Comparison of ENCODE assay signal across 31 mouse cellular contexts in the genomic region with DNA sequence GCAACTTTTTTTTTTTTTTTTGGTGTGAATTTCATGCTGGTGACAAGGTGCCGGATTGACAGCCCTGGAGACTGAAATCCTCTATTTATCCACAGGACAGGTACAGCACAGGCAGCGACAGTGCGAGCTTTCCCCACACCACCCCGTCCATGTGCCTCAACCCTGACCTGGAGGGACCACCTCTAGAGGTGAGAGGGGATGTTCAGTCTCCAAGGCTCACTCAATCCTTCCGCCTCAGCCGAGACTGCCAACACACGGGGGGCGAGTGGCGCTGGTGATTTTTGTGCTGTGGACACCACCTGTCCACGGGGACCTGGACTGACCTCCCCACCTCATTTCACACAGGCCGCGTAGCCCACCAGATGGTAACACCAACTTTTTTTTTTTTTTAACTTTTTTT. TPM values are rescaled to one million over a fixed set of nuclear protein-coding genes. Genes with fewer than 3 reads are reported as not detected.
"Had no signal": no experiment of that assay in that cellular context is flagged by ENCODE, and none has a peak within 500 bp of the region (broad histone marks: within the 10 kb centered on the region; RNA-seq: fewer than 3 reads in every experiment).

No protein-coding gene starts in this region.

- H3K4me1 ChIP-seq: intestine, embryonic 15.5 days; limb, embryonic 12.5 days; limb, embryonic 15.5 days; liver, embryonic 13.5 days; lung, embryonic 15.5 days; neural tube, embryonic 12.5 days; neural tube, embryonic 15.5 days had no signal

- H3K27ac ChIP-seq: intestine, embryonic 15.5 days; kidney, postnatal 0 days; limb, embryonic 12.5 days; limb, embryonic 15.5 days; liver, embryonic 13.5 days; lung, embryonic 15.5 days; neural tube, embryonic 12.5 days; neural tube, embryonic 15.5 days; stomach, postnatal 0 days had no signal

- H3K4me2 ChIP-seq: intestine, embryonic 15.5 days; limb, embryonic 12.5 days; limb, embryonic 15.5 days; liver, embryonic 13.5 days; lung, embryonic 15.5 days; midbrain, embryonic 11.5 days; neural tube, embryonic 12.5 days; neural tube, embryonic 15.5 days had no signal

- H3K9me3 ChIP-seq: intestine, embryonic 15.5 days; limb, embryonic 12.5 days; limb, embryonic 15.5 days; liver, embryonic 13.5 days; lung, embryonic 15.5 days; neural tube, embryonic 12.5 days; neural tube, embryonic 15.5 days had no signal

- H3K4me3 ChIP-seq: intestine, embryonic 15.5 days; limb, embryonic 12.5 days; limb, embryonic 15.5 days; liver, embryonic 13.5 days; lung, embryonic 15.5 days; neural tube, embryonic 12.5 days; neural tube, embryonic 15.5 days had no signal

- H3K9ac ChIP-seq: intestine, embryonic 15.5 days; limb, embryonic 12.5 days; limb, embryonic 15.5 days; liver, embryonic 13.5 days; lung, embryonic 15.5 days; neural tube, embryonic 12.5 days; neural tube, embryonic 15.5 days had no signal

- DNase-seq: kidney, adult 11 months; kidney, adult 8-10 months; kidney, postnatal 36 days; left cerebral cortex, postnatal 4 days; liver, embryonic 13.5 days; lung, adult 18-20 months; lung, postnatal 10 days; lung, postnatal 4 days; midbrain, embryonic 14.5 days; right cerebral cortex, adult 18-20 months; right cerebral cortex, postnatal 14 days; right cerebral cortex, postnatal 4 days; thymus, adult 18-20 months; thymus, postnatal 36 days had no signal

- H3K27me3 ChIP-seq: intestine, embryonic 15.5 days; limb, embryonic 12.5 days; limb, embryonic 15.5 days; liver, embryonic 13.5 days; lung, embryonic 15.5 days; neural tube, embryonic 12.5 days; neural tube, embryonic 15.5 days had no signal

- ATAC-seq: intestine, embryonic 15.5 days had no signal

RNA-seq across cellular contexts. Expression of gene Gm10337, which starts 17.7 kb away (rescaled TPM):
- total RNA-seq: layer of hippocampus, adult 18-20 months; layer of hippocampus, postnatal 14 days; left cerebral cortex, adult 8-10 months; left cerebral cortex, postnatal 14 days; left cerebral cortex, postnatal 4 days; megakaryocyte progenitor cell, adult 5-6 weeks; megakaryocyte-erythroid progenitor cell, adult 5-6 weeks; midbrain, postnatal 0 days had no signal
- polyA plus RNA-seq: intestine, embryonic 15.5 days; limb, embryonic 12.5 days; liver, embryonic 13.5 days; lung, embryonic 15.5 days; midbrain, embryonic 14.5 days; neural tube, embryonic 12.5 days; stomach, postnatal 0 days; urinary bladder, adult 2 months had no signal
